Mouse (Mus musculus): ENCODE results near the gene Cul7.

DNA sequence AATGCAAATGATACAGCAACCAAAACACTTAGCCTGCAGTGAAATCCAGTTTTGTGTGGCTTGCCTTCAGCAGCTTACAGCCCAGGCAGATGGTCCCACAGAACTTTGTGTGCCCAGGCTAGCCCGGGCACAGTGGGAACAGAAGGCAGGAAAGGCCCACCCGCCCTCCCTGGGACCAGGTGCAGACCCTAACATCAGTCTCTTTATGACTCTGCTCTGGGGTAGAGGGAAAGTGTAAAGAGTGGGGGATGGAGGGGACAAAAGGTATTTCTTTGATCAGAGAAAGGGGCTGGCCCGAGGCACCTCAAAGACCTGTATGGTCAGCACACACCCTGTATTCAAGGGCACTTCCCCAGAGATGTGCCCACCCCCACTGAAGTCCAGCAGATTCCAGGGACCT, 36.9 kb upstream of the Cul7 start:
- TF ChIP-seq CTCF (conservative IDR thresholded peaks at IDR 0.05; ENCODE audit: insufficient read depth, insufficient read length, low read depth, low read length) (no peak), POLR2A (IDR thresholded peaks at IDR 0.05; ENCODE audit: low read depth, low read length) (no peak)

All from kidney, adult 2 months (tissue).